Comparison of ENCODE assay signal across 8 mouse cellular contexts in the genomic region with DNA sequence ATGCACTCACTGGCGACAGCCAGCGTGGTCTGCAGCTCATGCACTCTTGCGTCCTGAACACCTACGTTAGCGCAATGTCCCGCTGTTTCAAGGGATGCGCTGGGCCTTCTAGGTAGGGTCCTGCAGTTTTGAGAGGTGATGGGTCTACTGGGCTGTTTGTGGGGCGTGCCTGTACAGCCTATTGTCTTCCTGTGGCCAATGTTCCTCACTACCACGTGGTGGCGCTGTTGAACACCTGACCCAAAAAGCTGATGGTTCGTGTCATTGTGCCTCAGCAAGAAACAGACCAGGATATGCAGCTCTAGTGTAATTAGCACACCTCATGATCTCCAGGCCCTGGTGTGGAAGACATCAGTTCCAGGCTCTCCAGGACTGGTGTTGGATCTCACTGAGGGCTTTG. TPM values are rescaled to one million over a fixed set of nuclear protein-coding genes. Genes with fewer than 3 reads are reported as not detected.
A peak's percentile ranks its signal among the peaks of the same experiment; 100 is the strongest.
DNase-seq lines count a peak whose midpoint lies in the region; ATAC-seq and TF ChIP-seq lines count a peak whose summit lies in the region.

No protein-coding gene starts in this region.

- no peak overlapping the region for H3K4me3 ChIP-seq in layer of hippocampus, adult 2 months
- no peak overlapping the region for H3K4me3 ChIP-seq in heart, embryonic 14.5 days (ENCODE audit: control insufficient read depth in 1 of 2, insufficient read depth in 1 of 2, low read depth in 1 of 2, low read length in 2 of 2)
- H3K4me3 ChIP-seq in stomach, embryonic 16.5 days (replicated peaks; ENCODE audit: low read length) = no peak overlapping the region

- ATAC-seq in heart, embryonic 14.5 days (ENCODE audit: insufficient number of reproducible peaks, insufficient read depth, low FRiP score, low read depth) = no peak
- peak; percentile 25; the same call in 1 of the 2 replicates for ATAC-seq in stomach, embryonic 16.5 days (ENCODE audit: insufficient read depth, low FRiP score)

- DNase-seq in layer of hippocampus, adult 2 months (ENCODE audit: low spot score in 2 of 2) = peak; percentile 13 to 53
- no peak for DNase-seq in layer of hippocampus, adult 9-10 months (ENCODE audit: low spot score)
- peak; percentile 88 for DNase-seq in ZHBTc4 (ENCODE audit: low read depth, low spot score)
- DNase-seq in cerebellum, postnatal 4 days (ENCODE audit: low spot score in 2 of 2) = peak; percentile 43 to 63
- peak; percentile 57 to 65 for DNase-seq in kidney, postnatal 25 days
- peak; percentile 71 for DNase-seq in lung, postnatal 36 days

- peak; percentile 91 for TF ChIP-seq CTCF in layer of hippocampus, adult 2 months (conservative IDR thresholded peaks at IDR 0.05)

- H3K27ac ChIP-seq in layer of hippocampus, adult 2 months = no peak overlapping the region
- no peak overlapping the region for H3K27ac ChIP-seq in heart, embryonic 14.5 days (replicated peaks in 1 of 2; ENCODE audit: control insufficient read depth in 1 of 2, insufficient read depth in 1 of 2, low read depth in 2 of 2, low read length in 2 of 2)
- no peak overlapping the region for H3K27ac ChIP-seq in stomach, embryonic 16.5 days (ENCODE audit: low read length)

- H3K9ac ChIP-seq in heart, embryonic 14.5 days (ENCODE audit: low read length) = no peak overlapping the region
- no peak overlapping the region for H3K9ac ChIP-seq in stomach, embryonic 16.5 days (ENCODE audit: low read length)

- H3K27me3 ChIP-seq in heart, embryonic 14.5 days (ENCODE audit: control insufficient read depth, insufficient read depth, low read length) = peaks cover 7% of the 10 kb centered on the region; the same call in 1 of the 2 replicates
- no peaks in the 10 kb centered on the region for H3K27me3 ChIP-seq in stomach, embryonic 16.5 days (ENCODE audit: control insufficient read depth, insufficient read depth, low read length)

- no peaks in the 10 kb centered on the region for H3K9me3 ChIP-seq in heart, embryonic 14.5 days (ENCODE audit: control insufficient read depth, low read length)
- no peaks in the 10 kb centered on the region for H3K9me3 ChIP-seq in stomach, embryonic 16.5 days (replicated peaks; ENCODE audit: control insufficient read depth, low read length)

- no peaks in the 10 kb centered on the region for H3K36me3 ChIP-seq in heart, embryonic 14.5 days (ENCODE audit: control insufficient read depth, insufficient read depth, low read length)
- H3K36me3 ChIP-seq in stomach, embryonic 16.5 days (ENCODE audit: control insufficient read depth, insufficient read depth, low read length) = no peaks in the 10 kb centered on the region

- peaks cover 0 to 4% of the 10 kb centered on the region in 2 experiments; a peak in 1 of 4 replicates for H3K4me1 ChIP-seq in heart, embryonic 14.5 days (ENCODE audit: control insufficient read depth in 2 of 2, insufficient read depth in 2 of 2, low read length in 2 of 2)
- H3K4me1 ChIP-seq in stomach, embryonic 16.5 days (ENCODE audit: control insufficient read depth, insufficient read depth, low read length) = no peaks in the 10 kb centered on the region

- H3K4me2 ChIP-seq in heart, embryonic 14.5 days (ENCODE audit: low read length) = 0 out of 2 replicates have a peak overlapping the region, but pooled peaks have one; percentile 25
- H3K4me2 ChIP-seq in stomach, embryonic 16.5 days (ENCODE audit: low read depth, low read length) = no peak overlapping the region

- 12% methylated on average over 11 of the region's 11 CpGs for WGBS in heart, embryonic 14.5 days
- 25% methylated on average over 11 of the region's 11 CpGs for WGBS in stomach, embryonic 16.5 days

RNA-seq across cellular contexts. Expression of a gene that starts 21.7 kb away (rescaled TPM):
- 1 to 10 TPM; 1.4 to 1.8 TPM for total RNA-seq in layer of hippocampus, adult 2 months (2021)
- polyA plus RNA-seq in heart, embryonic 14.5 days (2014; fragmentation: Nextera tagmentation; extraction: Ambion mirVana) = 18.0 and 19.6 TPM in 2 replicates
- polyA plus RNA-seq in stomach, embryonic 16.5 days (2015; fragmentation: Nextera tagmentation; extraction: Ambion mirVana) = 6.3 and 7.0 TPM in 2 replicates

RNA-seq across cellular contexts. Expression of a gene that starts 26.7 kb away (rescaled TPM):
- total RNA-seq in layer of hippocampus, adult 2 months (2021) = not detected
- not detected in 2 replicates for polyA plus RNA-seq in heart, embryonic 14.5 days (2014; fragmentation: Nextera tagmentation; extraction: Ambion mirVana)
- polyA plus RNA-seq in stomach, embryonic 16.5 days (2015; fragmentation: Nextera tagmentation; extraction: Ambion mirVana) = not detected in 2 replicates

RNA-seq across cellular contexts. Expression of a gene that starts 55.5 kb away (rescaled TPM):
- total RNA-seq in layer of hippocampus, adult 2 months (2021) = 1 to 10 TPM; 4.1 to 4.4 TPM
- polyA plus RNA-seq in heart, embryonic 14.5 days (2014; fragmentation: Nextera tagmentation; extraction: Ambion mirVana) = 1.2 and 1.3 TPM in 2 replicates
- 4.7 and 5.4 TPM in 2 replicates for polyA plus RNA-seq in stomach, embryonic 16.5 days (2015; fragmentation: Nextera tagmentation; extraction: Ambion mirVana)
